Mouse (Mus musculus) adrenal gland, adult 10 weeks (tissue): Measurements from ENCODE around the gene Olfr1053. TPM values are rescaled to one million over a fixed set of nuclear protein-coding genes. Genes with fewer than 3 reads are reported as not detected.

Source experiments
- polyA plus RNA-seq: library from polyadenylated mRNA; stranded (reverse); fragments of 350-450 nt; fragmentation: Illumina TruSeq; extraction: RNeasy Lipid Tissue Mini Kit (QIAGEN cat#74804); gene quantifications from one replicate; pipeline ENCODE4 v1.2.3, GENCODE M21; 2014; ENCODE audit warnings: low read depth, low replicate concordance

Olfr1053 gene
- polyA plus RNA-seq, result not detected

GRCm38 (mm10) chr2:86315184-86315583 is at the start of gene Olfr1053:
Gene Olfr1053, minus strand, starts transcription at chr2:86315284.

GRCm38 (mm10) chr2:86362369-86362768 is 47.3 kb upstream of the Olfr1053 start, which contains the start of gene Olfr1056:
Gene Olfr1056, minus strand, starts transcription at chr2:86362469.

GRCm38 (mm10) chr2:86350184-86350583 is 35.1 kb upstream of the Olfr1053 start, which contains the start of gene Olfr1055:
Gene Olfr1055, minus strand, starts transcription at chr2:86350284.

GRCm38 (mm10) chr2:86335333-86335732 is 20.2 kb upstream of the Olfr1053 start, which contains the start of gene Olfr1054:
Gene Olfr1054, minus strand, starts transcription at chr2:86335433.

GRCm38 (mm10) chr2:86292155-86292554 is 22.9 kb downstream of the Olfr1053 start, which contains the start of gene Olfr1052:
Gene Olfr1052, plus strand, starts transcription at chr2:86292455.

GRCm38 (mm10) chr2:86278988-86279387 is 36.1 kb downstream of the Olfr1053 start, which contains the start of gene Olfr1051:
Gene Olfr1051, minus strand, starts transcription at chr2:86279088.

Other genes starting within 250 kb of the Olfr1053 start
- not detected for gene Olfr1036, start 241.3 kb downstream of the Olfr1053 start, polyA plus RNA-seq
- gene Olfr1037, start 227.9 kb downstream of the Olfr1053 start, polyA plus RNA-seq, result not detected
- not detected for gene Olfr1039, start 179.4 kb downstream of the Olfr1053 start, polyA plus RNA-seq
- gene Olfr1040, start 168.6 kb downstream of the Olfr1053 start, polyA plus RNA-seq, result not detected
- not detected for gene Olfr1042, start 153.4 kb downstream of the Olfr1053 start, polyA plus RNA-seq
- not detected for gene Olfr1043, start 147.8 kb downstream of the Olfr1053 start, polyA plus RNA-seq
- not detected for gene Olfr1044, start 137.5 kb downstream of the Olfr1053 start, polyA plus RNA-seq
- not detected for gene Olfr52, start 129.6 kb downstream of the Olfr1053 start, polyA plus RNA-seq
- not detected for gene Olfr1045, start 112.3 kb downstream of the Olfr1053 start, polyA plus RNA-seq
- not detected for gene Olfr1046, start 96.0 kb downstream of the Olfr1053 start, polyA plus RNA-seq
- not detected for gene Olfr1047, start 83.9 kb downstream of the Olfr1053 start, polyA plus RNA-seq
- not detected for gene Olfr1048, start 75.0 kb downstream of the Olfr1053 start, polyA plus RNA-seq
- gene Olfr1049, start 57.0 kb downstream of the Olfr1053 start, polyA plus RNA-seq, result not detected
- not detected for gene Olfr1051, start 36.2 kb downstream of the Olfr1053 start, polyA plus RNA-seq
- not detected for gene Olfr1052, start 22.8 kb downstream of the Olfr1053 start, polyA plus RNA-seq
- gene Olfr1054, start 20.1 kb upstream of the Olfr1053 start, polyA plus RNA-seq, result not detected
- not detected for gene Olfr1055, start 35.0 kb upstream of the Olfr1053 start, polyA plus RNA-seq
- not detected for gene Olfr1056, start 47.2 kb upstream of the Olfr1053 start, polyA plus RNA-seq
- gene Olfr1057, start 63.1 kb upstream of the Olfr1053 start, polyA plus RNA-seq, result not detected
- gene Olfr1058, start 73.3 kb upstream of the Olfr1053 start, polyA plus RNA-seq, result not detected
- not detected for gene Olfr1061, start 98.8 kb upstream of the Olfr1053 start, polyA plus RNA-seq
- gene Olfr1062, start 111.5 kb upstream of the Olfr1053 start, polyA plus RNA-seq, result not detected
- not detected for gene Olfr1065, start 135.3 kb upstream of the Olfr1053 start, polyA plus RNA-seq
- not detected for gene Olfr1066, start 141.0 kb upstream of the Olfr1053 start, polyA plus RNA-seq
- not detected for gene Olfr228, start 172.1 kb upstream of the Olfr1053 start, polyA plus RNA-seq
- gene Olfr1076, start 193.2 kb upstream of the Olfr1053 start, polyA plus RNA-seq, result not detected
- not detected for gene Olfr1079, start 227.2 kb upstream of the Olfr1053 start, polyA plus RNA-seq
- not detected for gene Olfr1080, start 243.0 kb upstream of the Olfr1053 start, polyA plus RNA-seq